Mouse (Mus musculus) limb, embryonic 10.5 days (tissue): ENCODE results near the gene Arhgap1. TPM values are rescaled to one million over a fixed set of nuclear protein-coding genes. Genes with fewer than 3 reads are reported as not detected.

Source experiments
- DNase-seq: peaks from one replicate; pipeline ENCODE4 v3.0.0-alpha.2; 2017; ENCODE audit warnings: low spot score
- H3K27ac ChIP-seq: fragments of 300-500 bp; sonication (generic); 2 replicates; pipeline ENCODE4 v1.5.1; 2016; ENCODE audit warnings: mild to moderate bottlenecking
- H3K27me3 ChIP-seq: fragments of 300-500 bp; sonication (generic); 2 replicates; pipeline ENCODE4 v1.6.1; 2016; ENCODE audit warnings: low read depth, mild to moderate bottlenecking; ENCODE audit not compliant: poor library complexity, severe bottlenecking
- H3K36me3 ChIP-seq: fragments of 300-500 bp; sonication (generic); 2 replicates; pipeline ENCODE4 v1.6.1; 2016; ENCODE audit warnings: mild to moderate bottlenecking, moderate library complexity
- H3K4me1 ChIP-seq: fragments of 300-500 bp; sonication (generic); 2 replicates; pipeline ENCODE4 v1.6.1; 2016
- H3K4me3 ChIP-seq: fragments of 300-500 bp; sonication (generic); 2 replicates; pipeline ENCODE4 v1.5.1; 2016; ENCODE audit warnings: mild to moderate bottlenecking, moderate library complexity
- H3K9me3 ChIP-seq: fragments of 300-500 bp; sonication (generic); replicated peaks from 2 replicates; pipeline ENCODE4 v1.6.1; 2016; ENCODE audit warnings: mild to moderate bottlenecking
- WGBS: fragments of 180-500 bp; shearing (Covaris S2); methylation state at CpG from one replicate; pipeline ENCODE4 v1.1.7; 2016; 5-methylcytosine and 5-hydroxymethylcytosine counted together
- polyA plus RNA-seq: library from polyadenylated mRNA; unstranded; fragments of >200 nt; fragmentation: Nextera tagmentation; extraction: Ambion mirVana; gene quantifications from 2 replicates; pipeline ENCODE4 v1.2.1, GENCODE M21; 2016

Arhgap1 gene
- polyA plus RNA-seq, 1 experiment from 2014 or later, result 75.0 TPM

DNA sequence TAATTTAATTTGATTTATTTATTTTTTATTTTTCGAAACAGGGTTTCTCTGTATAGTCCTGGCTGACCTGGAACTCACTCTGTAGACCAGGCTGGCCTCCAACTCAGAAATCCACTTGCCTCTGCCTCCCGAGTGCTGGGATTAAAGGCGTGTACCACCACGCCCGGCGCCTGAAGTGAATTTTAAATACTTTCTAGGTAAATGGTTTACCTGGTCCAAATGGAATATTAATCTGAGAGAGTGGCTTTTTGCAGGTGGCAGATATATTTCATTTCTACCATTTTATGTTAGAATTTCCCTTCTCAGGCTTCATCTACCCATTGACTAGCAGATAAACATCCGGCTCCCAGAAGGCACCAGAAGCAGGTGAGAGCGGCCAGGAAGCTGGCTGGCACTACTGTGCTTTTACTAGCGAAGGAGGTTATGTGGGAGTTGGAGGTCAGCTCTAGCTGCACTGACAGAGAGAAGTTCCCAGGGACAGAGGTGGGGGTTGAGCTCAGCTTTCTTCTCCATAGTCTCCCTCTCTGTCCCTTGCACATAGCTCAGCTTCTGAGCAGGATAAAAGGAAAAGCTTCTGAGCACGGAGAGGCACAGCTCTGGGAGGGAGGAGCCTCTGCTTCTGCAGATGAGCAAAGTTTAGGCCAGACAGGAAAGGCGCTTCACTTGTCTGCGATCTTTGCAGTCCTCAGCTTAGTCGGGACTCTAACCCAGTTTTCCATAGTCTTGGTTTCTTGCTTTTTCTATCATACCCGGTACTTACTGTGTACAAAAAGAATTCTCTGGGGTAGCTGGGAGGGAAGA lies 2.0 kb downstream of the Arhgap1 start:
- DNase-seq, result no peak
- Histone ChIP-seq H3K4me3 (no peak overlapping the region), H3K27me3 (no peaks in the 10 kb centered on the region), H3K36me3 (peaks cover 63% of the 10 kb centered on the region), H3K9me3 (no peaks in the 10 kb centered on the region), H3K4me1 (peaks cover 18% of the 10 kb centered on the region), H3K27ac (no peak overlapping the region)
- WGBS, result 89% methylated on average over 14 of the region's 14 CpGs

- peaks cover 63% of the 10 kb centered on the region for H3K36me3 ChIP-seq
- peaks cover 18% of the 10 kb centered on the region for H3K4me1 ChIP-seq
- no peak for DNase-seq
- 72% methylated on average over 6 of the region's 6 CpGs for WGBS
- no peak overlapping the region for H3K27ac ChIP-seq
- H3K9me3 ChIP-seq, result no peaks in the 10 kb centered on the region
- no peaks in the 10 kb centered on the region for H3K27me3 ChIP-seq
- H3K4me3 ChIP-seq, result no peak overlapping the region
Observed at GRCm38 (mm10) chr2:91652863-91653262, 3.2 kb downstream of the Arhgap1 start.

GRCm38 (mm10) chr2:91655388-91655787 lies 5.7 kb downstream of the Arhgap1 start:
- Histone ChIP-seq H3K36me3 (peaks cover 82% of the 10 kb centered on the region), H3K27ac (no peak overlapping the region), H3K4me3 (no peak overlapping the region), H3K4me1 (peaks cover 8% of the 10 kb centered on the region), H3K9me3 (no peaks in the 10 kb centered on the region), H3K27me3 (no peaks in the 10 kb centered on the region)
- DNase-seq, result no peak
- WGBS, result 90% methylated on average over 5 of the region's 5 CpGs

DNA sequence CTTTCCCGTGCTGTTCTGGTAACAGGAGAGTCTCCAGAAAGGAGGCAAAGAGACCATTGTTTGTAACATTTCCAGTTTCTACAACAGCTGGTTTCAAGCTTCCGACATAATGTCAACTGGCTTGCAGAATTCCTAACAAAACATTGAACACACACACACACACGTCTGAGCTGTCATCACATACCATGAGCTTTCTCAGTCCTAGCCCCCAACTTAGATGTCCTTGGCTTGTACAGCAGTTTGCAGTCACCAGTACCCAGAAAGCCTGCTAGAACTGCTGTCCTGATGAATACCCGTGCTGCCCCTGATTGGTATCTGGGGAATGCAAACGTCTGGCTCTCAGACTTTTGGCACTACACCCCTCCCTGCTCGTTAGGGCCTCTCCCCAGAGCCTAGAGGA lies 6.2 kb downstream of the Arhgap1 start:
- no peaks in the 10 kb centered on the region for H3K9me3 ChIP-seq
- WGBS, result 80% methylated on average over 6 of the region's 6 CpGs
- peaks cover 4% of the 10 kb centered on the region for H3K4me1 ChIP-seq
- no peak for DNase-seq
- H3K4me3 ChIP-seq, result no peak overlapping the region
- no peak overlapping the region for H3K27ac ChIP-seq
- H3K27me3 ChIP-seq, result no peaks in the 10 kb centered on the region
- peaks cover 83% of the 10 kb centered on the region for H3K36me3 ChIP-seq

GRCm38 (mm10) chr2:91656774-91657173 lies 7.1 kb downstream of the Arhgap1 start:
- no peak for DNase-seq
- Histone ChIP-seq H3K36me3 (peaks cover 91% of the 10 kb centered on the region), H3K27ac (no peak overlapping the region), H3K4me1 (no peaks in the 10 kb centered on the region), H3K9me3 (no peaks in the 10 kb centered on the region), H3K27me3 (no peaks in the 10 kb centered on the region), H3K4me3 (no peak overlapping the region)
- WGBS, result 71% methylated on average over 8 of the region's 8 CpGs

GRCm38 (mm10) chr2:91659657-91660056 lies 10.0 kb downstream of the Arhgap1 start:
- H3K4me1 ChIP-seq, result no peaks in the 10 kb centered on the region
- H3K27me3 ChIP-seq, result no peaks in the 10 kb centered on the region
- no peaks in the 10 kb centered on the region for H3K9me3 ChIP-seq
- no peak overlapping the region for H3K27ac ChIP-seq
- no peak overlapping the region for H3K4me3 ChIP-seq
- no peak for DNase-seq
- peaks cover 95% of the 10 kb centered on the region for H3K36me3 ChIP-seq
- WGBS, result 97% methylated on average over 8 of the region's 8 CpGs

DNA sequence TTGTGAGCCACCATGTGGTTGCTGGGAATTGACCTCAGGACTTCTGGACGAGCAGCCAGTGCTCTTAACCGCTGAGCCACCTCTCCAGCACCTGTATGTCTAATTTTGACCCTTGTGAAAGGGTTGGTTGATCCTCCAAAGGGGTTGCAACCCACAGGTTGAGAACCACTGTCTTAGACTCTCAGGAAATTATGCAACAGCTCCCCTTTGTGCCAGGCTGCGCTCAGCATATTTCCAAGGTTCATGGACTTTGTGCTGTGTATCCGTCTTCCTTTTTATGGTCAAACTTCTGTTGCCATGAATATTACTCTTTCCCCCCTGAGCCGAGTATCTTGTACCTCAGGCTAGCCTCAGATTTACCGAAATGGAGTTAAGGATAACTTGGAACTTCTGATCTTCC lies 11.3 kb downstream of the Arhgap1 start:
- Histone ChIP-seq H3K4me1 (no peaks in the 10 kb centered on the region), H3K27me3 (no peaks in the 10 kb centered on the region), H3K4me3 (no peak overlapping the region), H3K36me3 (peaks cover 92% of the 10 kb centered on the region), H3K9me3 (no peaks in the 10 kb centered on the region), H3K27ac (no peak overlapping the region)
- WGBS, result 93% methylated on average over 6 of the region's 6 CpGs
- DNase-seq, result no peak

- H3K9me3 ChIP-seq, result no peaks in the 10 kb centered on the region
- peaks cover 83% of the 10 kb centered on the region for H3K36me3 ChIP-seq
Observed at GRCm38 (mm10) chr2:91664780-91665179, 15.1 kb downstream of the Arhgap1 start.

DNA sequence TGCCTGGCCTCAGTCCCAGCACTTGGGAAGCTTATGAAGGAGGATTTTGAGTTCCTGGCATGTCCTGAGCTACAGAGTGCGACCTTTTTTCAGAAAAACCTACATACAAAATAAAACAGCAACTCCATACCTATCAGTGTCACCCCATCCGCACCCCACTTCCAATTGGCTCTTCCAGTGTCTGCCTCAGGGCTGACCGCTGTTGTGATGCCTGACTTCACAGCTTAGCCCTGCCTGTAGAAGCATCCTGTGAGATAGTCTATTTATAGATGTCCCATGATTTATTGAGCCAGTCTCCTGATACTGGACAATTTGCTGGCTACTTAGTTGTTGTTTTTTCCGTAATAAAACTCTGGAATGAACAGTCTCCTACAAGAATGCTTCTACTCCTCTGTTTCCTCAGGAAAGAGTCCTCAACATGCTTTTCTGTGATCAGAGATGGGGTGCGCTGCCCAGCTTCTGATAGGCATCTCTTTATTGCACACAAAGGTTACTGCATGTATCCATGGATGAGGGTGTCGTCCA lies 16.8 kb downstream of the Arhgap1 start:
- WGBS, result 94% methylated on average over 6 of the region's 6 CpGs

More at GRCm38 (mm10) chr2:91664780-91665179, 15.1 kb downstream of the Arhgap1 start:
- Histone ChIP-seq H3K4me1 (no peaks in the 10 kb centered on the region), H3K27ac (no peak overlapping the region), H3K4me3 (no peak overlapping the region), H3K27me3 (no peaks in the 10 kb centered on the region)
- DNase-seq, result no peak

DNA sequence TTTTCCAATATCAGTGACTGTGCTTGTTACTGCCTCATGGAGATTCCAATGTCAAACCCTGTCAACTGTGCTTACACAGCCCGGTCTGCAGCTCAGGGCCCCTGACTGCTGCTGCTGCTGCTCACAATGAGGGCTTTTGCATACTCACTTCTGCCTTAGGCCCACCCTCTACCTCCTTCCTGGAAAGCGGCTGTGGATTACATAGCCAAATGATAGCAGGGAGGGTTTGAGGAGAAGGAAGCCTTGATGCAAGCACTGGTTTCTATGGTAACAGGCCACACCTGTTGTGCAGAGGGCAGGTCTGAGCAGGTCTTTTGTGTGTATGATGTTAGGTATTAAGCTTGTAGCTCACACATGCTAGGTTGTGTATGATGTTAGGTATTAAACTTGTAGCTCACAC lies 18.1 kb downstream of the Arhgap1 start:
- WGBS, result 73% methylated on average over 2 of the region's 2 CpGs
- no peak overlapping the region for H3K4me3 ChIP-seq
- H3K27me3 ChIP-seq, result no peaks in the 10 kb centered on the region
- H3K4me1 ChIP-seq, result no peaks in the 10 kb centered on the region
- H3K9me3 ChIP-seq, result no peaks in the 10 kb centered on the region
- H3K27ac ChIP-seq, result no peak overlapping the region
- DNase-seq, result no peak
- H3K36me3 ChIP-seq, result peaks cover 83% of the 10 kb centered on the region

More for the DNA sequence above, 16.8 kb downstream of the Arhgap1 start:
- Histone ChIP-seq H3K36me3 (peaks cover 86% of the 10 kb centered on the region), H3K4me3 (no peak overlapping the region), H3K9me3 (no peaks in the 10 kb centered on the region), H3K27me3 (no peaks in the 10 kb centered on the region), H3K27ac (no peak overlapping the region), H3K4me1 (no peaks in the 10 kb centered on the region)
- DNase-seq, result no peak

DNA sequence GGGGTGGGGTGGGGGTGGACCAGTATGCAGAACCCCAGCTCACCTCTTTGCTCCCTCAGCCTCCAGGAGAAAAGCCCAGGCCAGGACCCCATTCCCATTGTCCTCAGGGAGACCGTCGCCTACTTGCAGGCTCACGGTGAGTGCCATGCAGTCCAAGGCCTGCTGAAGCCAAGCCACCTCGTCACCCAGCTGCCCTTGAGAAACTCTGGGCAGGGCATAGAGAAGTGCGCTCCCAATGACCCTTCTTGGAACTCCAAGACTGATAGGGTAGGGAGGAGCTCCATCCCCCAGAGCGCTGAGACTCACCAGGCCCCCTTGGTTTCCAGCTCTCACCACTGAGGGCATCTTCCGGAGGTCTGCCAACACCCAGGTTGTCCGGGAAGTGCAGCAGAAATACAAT lies 19.7 kb downstream of the Arhgap1 start:
- Histone ChIP-seq H3K27me3 (no peaks in the 10 kb centered on the region), H3K27ac (no peak overlapping the region), H3K4me1 (no peaks in the 10 kb centered on the region), H3K9me3 (no peaks in the 10 kb centered on the region), H3K36me3 (peaks cover 81% of the 10 kb centered on the region), H3K4me3 (no peak overlapping the region)
- 91% methylated on average over 8 of the region's 8 CpGs for WGBS
- DNase-seq, result no peak

GRCm38 (mm10) chr2:91670038-91670437 lies 20.4 kb downstream of the Arhgap1 start:
- DNase-seq, result no peak
- Histone ChIP-seq H3K36me3 (peaks cover 81% of the 10 kb centered on the region), H3K4me3 (no peak overlapping the region), H3K4me1 (no peaks in the 10 kb centered on the region), H3K27ac (no peak overlapping the region), H3K27me3 (no peaks in the 10 kb centered on the region), H3K9me3 (no peaks in the 10 kb centered on the region)
- 93% methylated on average over 6 of the region's 6 CpGs for WGBS

DNA sequence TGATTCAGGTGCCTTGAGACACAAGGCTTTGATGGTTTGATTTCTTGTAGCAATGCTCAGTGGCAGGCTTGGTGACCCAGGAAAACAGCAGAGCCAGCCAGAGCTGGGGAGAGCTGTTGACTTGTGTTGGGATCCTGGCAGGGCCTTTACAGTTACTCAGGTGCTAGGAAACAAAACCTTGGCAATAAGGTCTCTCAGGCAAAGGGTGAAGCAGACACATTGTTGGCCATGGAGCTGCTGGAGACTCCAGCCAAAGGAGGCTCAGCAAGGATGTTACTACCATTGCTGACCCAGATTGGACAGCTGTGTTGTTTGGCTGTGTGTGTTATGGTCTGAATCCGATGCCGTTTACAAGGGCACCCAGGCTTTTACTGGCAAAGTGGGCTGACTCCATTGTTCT lies 23.9 kb downstream of the Arhgap1 start:
- Histone ChIP-seq H3K27me3 (no peaks in the 10 kb centered on the region), H3K36me3 (peaks cover 93% of the 10 kb centered on the region), H3K4me3 (no peak overlapping the region), H3K27ac (no peak overlapping the region), H3K4me1 (no peaks in the 10 kb centered on the region), H3K9me3 (no peaks in the 10 kb centered on the region)
- DNase-seq, result no peak
- WGBS, result 96% methylated on average over 2 of the region's 2 CpGs
